In the genomic region with DNA sequence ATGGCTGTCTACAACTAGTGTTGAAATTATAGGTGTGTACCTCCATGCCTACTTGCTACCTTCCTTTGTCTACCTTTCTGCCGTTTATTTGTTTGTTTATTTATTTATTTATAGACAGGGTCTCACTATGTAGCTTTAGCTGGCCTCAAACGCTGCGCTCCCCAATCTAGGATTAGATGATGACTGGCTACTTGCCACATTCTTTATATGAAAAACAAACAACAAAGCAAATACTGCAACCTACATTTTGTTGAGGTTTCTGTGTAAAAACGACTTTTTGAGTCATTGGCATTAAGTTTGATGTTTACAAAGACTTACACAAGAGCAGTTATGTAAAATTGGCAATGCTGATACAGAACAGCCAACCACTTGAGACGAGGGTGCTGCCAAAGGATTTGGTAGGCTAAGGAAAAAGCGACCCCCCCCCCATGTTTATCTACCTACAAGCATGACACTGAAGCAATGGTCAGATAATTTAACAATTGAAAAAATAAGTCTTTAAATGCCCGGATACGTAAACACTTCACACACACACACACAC, we compare ENCODE assay signal across 8 mouse cellular contexts. TPM values are rescaled to one million over a fixed set of nuclear protein-coding genes. Genes with fewer than 3 reads are reported as not detected.
A peak's percentile ranks its signal among the peaks of the same experiment; 100 is the strongest.
DNase-seq lines count a peak whose midpoint lies in the region; ATAC-seq and TF ChIP-seq lines count a peak whose summit lies in the region.

No protein-coding gene starts in this region.

- 82% methylated on average over 8 of the region's 8 CpGs for WGBS in neural tube, embryonic 11.5 days
- WGBS in forebrain, embryonic 11.5 days = 80% methylated on average over 8 of the region's 8 CpGs
- 70% methylated on average over 8 of the region's 8 CpGs for WGBS in limb, embryonic 14.5 days
- WGBS in stomach, embryonic 16.5 days = 46% methylated on average over 8 of the region's 8 CpGs

- peaks cover 10% of the 10 kb centered on the region for H3K4me1 ChIP-seq in neural tube, embryonic 11.5 days (ENCODE audit: control insufficient read depth, insufficient read depth, low read length)
- H3K4me1 ChIP-seq in forebrain, embryonic 11.5 days (replicated peaks; ENCODE audit: control insufficient read depth, insufficient read depth, low read length) = peaks cover 3% of the 10 kb centered on the region; the same call in 1 of the 2 replicates
- H3K4me1 ChIP-seq in limb, embryonic 14.5 days (ENCODE audit: control insufficient read depth, insufficient read depth, low read length) = peaks cover 25% of the 10 kb centered on the region
- H3K4me1 ChIP-seq in stomach, embryonic 16.5 days (ENCODE audit: control insufficient read depth, insufficient read depth, low read length) = peaks cover 36% of the 10 kb centered on the region

- no peak for DNase-seq in neural tube, embryonic 11.5 days (ENCODE audit: low spot score)
- DNase-seq in neural tube, embryonic 10.5 days (ENCODE audit: extremely low spot score, low spot score) = no peak
- DNase-seq in forebrain, embryonic 11.5 days (ENCODE audit: low spot score) = no peak
- DNase-seq in limb, embryonic 14.5 days (ENCODE audit: low spot score) = no peak
- no peak for DNase-seq in ovary, postnatal 10 days (ENCODE audit: low spot score)
- DNase-seq in gastrocnemius, postnatal 4 days (ENCODE audit: low spot score in 2 of 2) = no peak
- DNase-seq in frontal cortex, postnatal 10 days (ENCODE audit: low spot score in 2 of 2) = no peak

- peak overlapping the region; percentile 89 for H3K4me2 ChIP-seq in neural tube, embryonic 11.5 days (ENCODE audit: low read depth)
- H3K4me2 ChIP-seq in forebrain, embryonic 11.5 days (ENCODE audit: low read depth, low read length, severe bottlenecking) = peak overlapping the region; percentile 87; the same call in 1 of the 2 replicates
- peak overlapping the region; percentile 81 for H3K4me2 ChIP-seq in limb, embryonic 14.5 days (replicated peaks; ENCODE audit: low read depth, low read length, severe bottlenecking)
- peak overlapping the region; percentile 83 for H3K4me2 ChIP-seq in stomach, embryonic 16.5 days (ENCODE audit: low read depth, low read length)

- no peaks in the 10 kb centered on the region for H3K9me3 ChIP-seq in neural tube, embryonic 11.5 days (ENCODE audit: control insufficient read depth, low read length)
- no peaks in the 10 kb centered on the region for H3K9me3 ChIP-seq in forebrain, embryonic 11.5 days (ENCODE audit: control insufficient read depth, low read length)
- H3K9me3 ChIP-seq in limb, embryonic 14.5 days (ENCODE audit: control insufficient read depth, low read length) = no peaks in the 10 kb centered on the region
- no peaks in the 10 kb centered on the region for H3K9me3 ChIP-seq in stomach, embryonic 16.5 days (replicated peaks; ENCODE audit: control insufficient read depth, low read length)

- peak overlapping the region; percentile 90 for H3K4me3 ChIP-seq in neural tube, embryonic 11.5 days (ENCODE audit: low read depth, low read length)
- H3K4me3 ChIP-seq in forebrain, embryonic 11.5 days (ENCODE audit: low read depth, low read length) = peak overlapping the region; percentile 100
- H3K4me3 ChIP-seq in limb, embryonic 14.5 days (replicated peaks; ENCODE audit: low read length) = peak overlapping the region; percentile 100
- H3K4me3 ChIP-seq in stomach, embryonic 16.5 days (replicated peaks; ENCODE audit: low read length) = peak overlapping the region; percentile 97; the same call in 1 of the 2 replicates

- H3K27me3 ChIP-seq in neural tube, embryonic 11.5 days (ENCODE audit: control insufficient read depth, insufficient read depth, low read length) = no peaks in the 10 kb centered on the region
- H3K27me3 ChIP-seq in forebrain, embryonic 11.5 days (ENCODE audit: control insufficient read depth, insufficient read depth, low read length) = no peaks in the 10 kb centered on the region
- no peaks in the 10 kb centered on the region for H3K27me3 ChIP-seq in limb, embryonic 14.5 days (ENCODE audit: control insufficient read depth, insufficient read depth, low read length)
- no peaks in the 10 kb centered on the region for H3K27me3 ChIP-seq in stomach, embryonic 16.5 days (ENCODE audit: control insufficient read depth, insufficient read depth, low read length)

- peaks cover 4% of the 10 kb centered on the region for H3K36me3 ChIP-seq in neural tube, embryonic 11.5 days (ENCODE audit: control insufficient read depth, insufficient read depth, low read length)
- peaks cover 5% of the 10 kb centered on the region; the same call in 1 of the 2 replicates for H3K36me3 ChIP-seq in forebrain, embryonic 11.5 days (ENCODE audit: control insufficient read depth, insufficient read depth, low read length)
- peaks cover 15% of the 10 kb centered on the region for H3K36me3 ChIP-seq in limb, embryonic 14.5 days (ENCODE audit: control insufficient read depth, insufficient read depth, low read length)
- H3K36me3 ChIP-seq in stomach, embryonic 16.5 days (ENCODE audit: control insufficient read depth, insufficient read depth, low read length) = peaks cover 9% of the 10 kb centered on the region; the same call in 1 of the 2 replicates

- H3K9ac ChIP-seq in neural tube, embryonic 11.5 days (ENCODE audit: low read length) = no peak overlapping the region
- no peak overlapping the region for H3K9ac ChIP-seq in forebrain, embryonic 11.5 days (ENCODE audit: low read length)
- H3K9ac ChIP-seq in limb, embryonic 14.5 days (ENCODE audit: low read depth, low read length, severe bottlenecking) = no peak overlapping the region
- H3K9ac ChIP-seq in stomach, embryonic 16.5 days (ENCODE audit: low read length) = peak overlapping the region; percentile 100; the same call in 1 of the 2 replicates

- no peak for TF ChIP-seq POLR2A in limb, embryonic 14.5 days (IDR thresholded peaks at IDR 0.05; ENCODE audit: borderline replicate concordance, extremely low read depth, insufficient read depth, insufficient read length)

- no peak overlapping the region for H3K27ac ChIP-seq in neural tube, embryonic 11.5 days (ENCODE audit: low read depth, low read length)
- no peak overlapping the region for H3K27ac ChIP-seq in forebrain, embryonic 11.5 days (ENCODE audit: low read depth, low read length)
- H3K27ac ChIP-seq in limb, embryonic 14.5 days (replicated peaks; ENCODE audit: low read depth, low read length) = no peak overlapping the region
- H3K27ac ChIP-seq in stomach, embryonic 16.5 days (ENCODE audit: low read length) = no peak overlapping the region

- ATAC-seq in neural tube, embryonic 11.5 days (ENCODE audit: insufficient read depth, low FRiP score, low TSS enrichment) = no peak
- no peak for ATAC-seq in forebrain, embryonic 11.5 days (replicated peaks; ENCODE audit: low FRiP score)
- no peak for ATAC-seq in limb, embryonic 14.5 days (ENCODE audit: low FRiP score, low read depth)
- no peak for ATAC-seq in stomach, embryonic 16.5 days (ENCODE audit: insufficient read depth, low FRiP score)

RNA-seq across cellular contexts. Expression of gene Rhbdd3, which starts 2.2 kb away (rescaled TPM):
- 21.4 and 23.8 TPM in 2 replicates for polyA plus RNA-seq in neural tube, embryonic 11.5 days (2014; fragmentation: Nextera tagmentation; extraction: Ambion mirVana)
- 26.5 and 34.4 TPM in 2 replicates for polyA plus RNA-seq in forebrain, embryonic 11.5 days (2014; fragmentation: Nextera tagmentation; extraction: Ambion mirVana)
- 48.1 and 63.9 TPM in 2 replicates for polyA plus RNA-seq in limb, embryonic 14.5 days (2012; rRNA removed)
- polyA plus RNA-seq in limb, embryonic 14.5 days (2014; fragmentation: Nextera tagmentation; extraction: Ambion mirVana) = 24.6 and 27.4 TPM in 2 replicates
- 24.8 and 25.2 TPM in 2 replicates for polyA plus RNA-seq in stomach, embryonic 16.5 days (2015; fragmentation: Nextera tagmentation; extraction: Ambion mirVana)
- 10 to 100 TPM; 25.7 to 25.8 TPM for total RNA-seq in gastrocnemius, postnatal 4 days (2021)

RNA-seq across cellular contexts. Expression of gene Ewsr1, which starts 2.5 kb away (rescaled TPM):
- 449 and 456 TPM in 2 replicates for polyA plus RNA-seq in neural tube, embryonic 11.5 days (2014; fragmentation: Nextera tagmentation; extraction: Ambion mirVana)
- 509 and 539 TPM in 2 replicates for polyA plus RNA-seq in forebrain, embryonic 11.5 days (2014; fragmentation: Nextera tagmentation; extraction: Ambion mirVana)
- 828 and 880 TPM in 2 replicates for polyA plus RNA-seq in limb, embryonic 14.5 days (2012; rRNA removed)
- 357 and 409 TPM in 2 replicates for polyA plus RNA-seq in limb, embryonic 14.5 days (2014; fragmentation: Nextera tagmentation; extraction: Ambion mirVana)
- 530 and 537 TPM in 2 replicates for polyA plus RNA-seq in stomach, embryonic 16.5 days (2015; fragmentation: Nextera tagmentation; extraction: Ambion mirVana)
- 100 to 1,000 TPM; 205 to 243 TPM for total RNA-seq in gastrocnemius, postnatal 4 days (2021)

RNA-seq across cellular contexts. Expression of gene Gas2l1, which starts 31.4 kb away (rescaled TPM):
- 32.1 and 32.9 TPM in 2 replicates for polyA plus RNA-seq in neural tube, embryonic 11.5 days (2014; fragmentation: Nextera tagmentation; extraction: Ambion mirVana)
- 36.3 and 39.7 TPM in 2 replicates for polyA plus RNA-seq in forebrain, embryonic 11.5 days (2014; fragmentation: Nextera tagmentation; extraction: Ambion mirVana)
- polyA plus RNA-seq in limb, embryonic 14.5 days (2012; rRNA removed) = 41.4 and 54.1 TPM in 2 replicates
- polyA plus RNA-seq in limb, embryonic 14.5 days (2014; fragmentation: Nextera tagmentation; extraction: Ambion mirVana) = 38.0 and 43.9 TPM in 2 replicates
- 11.0 and 14.1 TPM in 2 replicates for polyA plus RNA-seq in stomach, embryonic 16.5 days (2015; fragmentation: Nextera tagmentation; extraction: Ambion mirVana)
- total RNA-seq in gastrocnemius, postnatal 4 days (2021) = 10 to 100 TPM; 25.1 to 28.5 TPM

RNA-seq across cellular contexts. Expression of gene Rasl10a, which starts 38.6 kb away (rescaled TPM):
- polyA plus RNA-seq in neural tube, embryonic 11.5 days (2014; fragmentation: Nextera tagmentation; extraction: Ambion mirVana) = 0.66 and 0.74 TPM in 2 replicates
- polyA plus RNA-seq in forebrain, embryonic 11.5 days (2014; fragmentation: Nextera tagmentation; extraction: Ambion mirVana) = 0.23 and 0.99 TPM in 2 replicates
- 8.6 and 11.2 TPM in 2 replicates for polyA plus RNA-seq in limb, embryonic 14.5 days (2012; rRNA removed)
- 5.9 and 6.6 TPM in 2 replicates for polyA plus RNA-seq in limb, embryonic 14.5 days (2014; fragmentation: Nextera tagmentation; extraction: Ambion mirVana)
- polyA plus RNA-seq in stomach, embryonic 16.5 days (2015; fragmentation: Nextera tagmentation; extraction: Ambion mirVana) = 0.49 and 1.8 TPM in 2 replicates
- 1 to 10 TPM; 1.9 to 2.8 TPM for total RNA-seq in gastrocnemius, postnatal 4 days (2021)

RNA-seq across cellular contexts. Expression of gene Emid1, which starts 55.5 kb away (rescaled TPM):
- polyA plus RNA-seq in neural tube, embryonic 11.5 days (2014; fragmentation: Nextera tagmentation; extraction: Ambion mirVana) = 33.9 and 37.7 TPM in 2 replicates
- polyA plus RNA-seq in forebrain, embryonic 11.5 days (2014; fragmentation: Nextera tagmentation; extraction: Ambion mirVana) = 22.2 TPM in 2 replicates
- 25.3 and 25.7 TPM in 2 replicates for polyA plus RNA-seq in limb, embryonic 14.5 days (2012; rRNA removed)
- polyA plus RNA-seq in limb, embryonic 14.5 days (2014; fragmentation: Nextera tagmentation; extraction: Ambion mirVana) = 30.9 and 32.2 TPM in 2 replicates
- polyA plus RNA-seq in stomach, embryonic 16.5 days (2015; fragmentation: Nextera tagmentation; extraction: Ambion mirVana) = 59.1 and 60.4 TPM in 2 replicates
- 10 to 100 TPM; 17.4 to 20.4 TPM for total RNA-seq in gastrocnemius, postnatal 4 days (2021)
